Mouse (Mus musculus): ENCODE results near the gene Olfr1333.

GRCm38 (mm10) chr4:118836179-118836578, at the start of gene Olfr1333:
- TF ChIP-seq EP300 (IDR thresholded peaks at IDR 0.05; ENCODE audit: insufficient read depth, low read depth, low read length): no peak
- no peak for TF ChIP-seq CTCF (IDR thresholded peaks at IDR 0.05)

Measured in heart, adult 2 months (tissue).